Mouse (Mus musculus) G1E (cell line): ENCODE data around the gene 1700010B08Rik. TPM values are rescaled to one million over a fixed set of nuclear protein-coding genes. Genes with fewer than 3 reads are reported as not detected.
"Not testable (repeated sequence)": the region's sequence is repeated elsewhere in the genome, so short reads cannot be mapped to it uniquely, and the experiment has no call there.

ENCODE experiments used
- ATAC-seq: 2 replicates; pipeline ENCODE4 v1.8.0; 2016; ENCODE audit warnings: mild to moderate bottlenecking; ENCODE audit not compliant: insufficient number of reproducible peaks, poor library complexity, low FRiP score, severe bottlenecking; ENCODE audit errors: extremely low read depth
- DNase-seq: peaks from one replicate; pipeline ENCODE4 v3.0.0; 2012; ENCODE audit warnings: low spot score
- H3K27me3 ChIP-seq: 2 replicates; pipeline ENCODE4 v1.6.1; 2012; ENCODE audit warnings: mild to moderate bottlenecking, low read length, inconsistent platforms; ENCODE audit not compliant: insufficient read depth
- H3K36me3 ChIP-seq: replicated peaks from 2 replicates; pipeline ENCODE3; 2012; ENCODE audit warnings: mild to moderate bottlenecking, inconsistent platforms
- H3K4me1 ChIP-seq: 2 replicates; pipeline ENCODE4 v1.6.1; 2012; ENCODE audit warnings: low read depth, low read length, inconsistent platforms, mixed read lengths; ENCODE audit not compliant: insufficient read depth
- H3K4me3 ChIP-seq: 2 replicates; pipeline ENCODE4 v1.5.1; 2012; ENCODE audit warnings: low read depth, mild to moderate bottlenecking, inconsistent platforms, low read length, moderate library complexity, mixed read lengths
- H3K9me3 ChIP-seq: replicated peaks from 2 replicates; pipeline ENCODE4 v1.6.1; 2012; ENCODE audit warnings: inconsistent platforms
- CTCF ChIP-seq: IDR thresholded peaks from 2 replicates; pipeline ENCODE4 v1.5.1; 2012; ENCODE audit warnings: low read depth, low read length, inconsistent platforms, mixed read lengths
- GATA1 ChIP-seq: IDR thresholded peaks from 2 replicates; pipeline ENCODE4 v1.6.1; 2012; ENCODE audit warnings: borderline replicate concordance, low read length, inconsistent platforms, mixed read lengths
- GATA2 ChIP-seq: IDR thresholded peaks from 2 replicates; pipeline ENCODE4 v1.6.1; 2012; ENCODE audit warnings: low read depth, low read length, inconsistent platforms, borderline replicate concordance
- POLR2AphosphoS5 ChIP-seq: IDR thresholded peaks from 2 replicates; pipeline ENCODE4 v1.6.1; 2012; ENCODE audit warnings: low read depth, low read length, inconsistent platforms; ENCODE audit not compliant: insufficient replicate concordance
- TAL1 ChIP-seq: conservative IDR thresholded peaks from 2 replicates; pipeline ENCODE4 v1.6.1; 2012; ENCODE audit warnings: low read depth, low read length, inconsistent platforms, mixed read lengths
- polyA plus RNA-seq: library from polyadenylated mRNA; stranded (reverse); fragments of >175 nt; gene quantifications from 2 replicates; pipeline ENCODE4 v1.2.3, GENCODE M21; 2012
- total RNA-seq, 2 experiments: library from RNA; stranded (forward) in 1 of 2; stranded (reverse) in 1 of 2; fragments of 200-1000 nt in 1 of 2; fragments of >200 nt in 1 of 2; fragmentation: Nextera tagmentation in 1 of 2; gene quantifications; 2 replicates each; pipeline ENCODE4 v1.2.3; 2014 to 2017

1700010B08Rik gene
- total RNA-seq (2014; fragmentation: Nextera tagmentation) (not detected in 2 replicates), total RNA-seq (2017) (not detected in 2 replicates), polyA plus RNA-seq (not detected in 2 replicates)

DNA sequence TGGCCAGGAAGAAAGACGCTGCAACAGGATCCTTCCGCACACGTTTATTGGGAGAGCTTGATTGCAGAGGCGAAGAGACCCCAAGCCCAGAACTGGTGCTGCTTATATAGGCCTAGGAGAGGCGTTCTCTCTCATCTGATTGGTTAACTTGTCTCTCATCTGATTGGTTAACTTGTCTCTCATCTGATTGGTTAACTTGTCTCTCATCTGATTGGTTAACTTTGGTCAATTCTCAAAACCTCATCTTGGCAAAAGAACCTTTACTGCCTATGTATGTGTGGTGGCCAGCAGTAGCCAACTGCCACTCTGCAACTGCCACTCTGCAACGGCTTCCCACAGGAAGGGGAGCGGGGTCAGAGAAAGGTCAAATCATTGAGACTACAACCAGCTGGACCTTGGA, at the start of gene 1700010B08Rik:
Gene 1700010B08Rik (plus strand): TSS at position 301 of the 400 bp plus-strand sequence.
- ATAC-seq, H3K27me3 ChIP-seq, DNase-seq, H3K9me3 ChIP-seq, H3K4me3 ChIP-seq, H3K4me1 ChIP-seq, H3K36me3 ChIP-seq: not testable (repeated sequence)

DNA sequence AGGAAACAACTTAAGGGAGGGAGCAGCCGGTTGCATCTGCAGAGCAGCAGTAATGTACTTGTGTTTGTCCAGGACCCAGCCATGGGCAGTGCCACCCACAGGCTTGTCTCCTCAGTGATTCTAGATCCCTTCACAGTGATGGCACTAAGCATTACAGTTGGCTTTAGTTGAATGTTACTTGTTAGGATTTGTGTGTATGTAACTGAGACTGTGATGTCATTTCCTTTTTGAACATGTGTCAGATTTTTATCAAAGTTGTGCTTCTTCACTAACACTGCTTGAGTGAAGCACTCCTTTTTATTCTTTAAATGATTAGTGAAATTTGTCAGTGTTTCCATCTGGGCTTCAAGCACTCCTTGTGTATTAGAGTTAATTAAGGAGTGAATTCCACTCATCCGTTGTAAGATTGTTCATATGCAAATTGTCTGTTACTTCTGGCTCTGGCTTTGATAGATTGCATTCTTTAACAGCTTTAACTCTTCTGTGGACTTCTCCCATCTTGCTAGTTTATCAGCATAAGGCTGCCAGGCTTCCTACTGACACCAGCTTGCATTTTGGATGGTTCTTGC, 46.8 kb upstream of the 1700010B08Rik start:
- ATAC-seq = no peak; the same call in 1 of the 2 replicates
- Histone ChIP-seq H3K9me3 (no peaks in the 10 kb centered on the region), H3K4me3 (no peak overlapping the region), H3K4me1 (peaks cover 6% of the 10 kb centered on the region), H3K27me3 (no peaks in the 10 kb centered on the region), H3K36me3 (peaks cover 91% of the 10 kb centered on the region)
- TF ChIP-seq GATA2 = no peak
- no peak for TF ChIP-seq POLR2AphosphoS5
- no peak for TF ChIP-seq CTCF
- no peak for TF ChIP-seq TAL1
- no peak for DNase-seq

DNA sequence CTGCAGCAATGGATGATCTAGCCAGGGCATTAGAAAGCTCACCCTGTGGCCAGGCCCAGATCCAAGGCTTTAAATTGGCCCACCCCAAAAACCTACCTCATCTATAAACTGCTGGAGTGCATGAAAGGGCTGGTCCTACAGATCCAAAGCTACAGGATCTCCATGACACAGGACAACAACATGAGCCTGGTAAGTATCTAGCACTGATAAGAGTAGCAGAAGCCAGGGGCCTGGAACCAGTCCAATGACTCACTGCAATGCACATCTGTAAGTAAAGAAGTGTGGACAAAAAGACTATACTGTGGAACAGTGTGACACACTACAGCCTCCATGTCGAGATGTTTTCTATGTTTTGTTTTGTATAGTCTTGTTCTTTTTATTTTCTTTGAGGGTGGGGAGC, 45.7 kb upstream of the 1700010B08Rik start:
- ATAC-seq (no peak), DNase-seq (no peak)
- TF ChIP-seq TAL1 (no peak), GATA2 (no peak), GATA1 (no peak), POLR2AphosphoS5 (no peak), CTCF (no peak)
- H3K4me1 ChIP-seq = peaks cover 6% of the 10 kb centered on the region
- no peaks in the 10 kb centered on the region for H3K27me3 ChIP-seq
- no peak overlapping the region for H3K4me3 ChIP-seq
- H3K36me3 ChIP-seq = peaks cover 90% of the 10 kb centered on the region
- no peaks in the 10 kb centered on the region for H3K9me3 ChIP-seq

DNA sequence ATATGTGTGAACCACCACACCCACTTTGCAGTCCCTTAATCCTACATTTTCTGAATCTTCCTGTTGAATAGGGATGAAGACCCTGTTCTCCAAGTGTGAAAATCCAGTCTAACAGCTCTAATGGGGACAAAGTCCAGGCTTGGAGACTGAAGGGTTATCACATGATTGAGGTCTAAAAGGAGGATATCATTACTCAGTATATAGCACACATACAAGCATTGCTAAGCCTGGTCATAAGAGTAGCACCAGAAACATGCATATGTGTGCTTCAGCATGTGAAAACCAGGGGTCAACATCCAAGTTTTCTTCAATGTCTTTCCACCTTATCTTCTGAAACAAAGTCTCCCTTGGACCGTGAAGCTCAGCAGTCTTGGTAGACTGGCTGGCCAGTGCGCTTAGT, 40.6 kb upstream of the 1700010B08Rik start:
- DNase-seq (no peak), ATAC-seq (no peak)
- H3K4me3 ChIP-seq = no peak overlapping the region
- H3K27me3 ChIP-seq = no peaks in the 10 kb centered on the region
- no peak for TF ChIP-seq GATA2
- TF ChIP-seq TAL1 = no peak
- no peak for TF ChIP-seq CTCF
- no peak for TF ChIP-seq POLR2AphosphoS5
- no peak for TF ChIP-seq GATA1
- no peaks in the 10 kb centered on the region for H3K9me3 ChIP-seq
- peaks cover 5% of the 10 kb centered on the region for H3K4me1 ChIP-seq
- H3K36me3 ChIP-seq = peaks cover 78% of the 10 kb centered on the region

DNA sequence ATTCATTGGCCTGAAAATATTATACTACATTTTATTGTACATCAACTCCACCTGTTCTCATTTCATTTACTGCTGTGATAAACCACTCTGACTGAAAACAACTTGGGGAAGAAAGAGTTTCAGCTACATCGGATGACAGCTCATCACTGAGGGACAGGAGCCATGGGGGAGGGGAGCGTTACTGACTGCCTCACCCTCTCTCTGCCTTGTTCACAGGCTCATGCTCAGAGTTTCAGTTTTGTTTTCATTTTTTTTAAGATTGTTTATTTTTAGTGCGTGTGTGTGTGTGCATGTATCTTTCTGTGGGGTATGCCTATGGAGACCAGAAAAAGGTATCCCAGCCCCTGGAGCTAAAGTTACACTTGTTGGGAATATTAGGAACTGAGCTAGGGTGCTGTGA, 40.0 kb upstream of the 1700010B08Rik start:
- ATAC-seq = no peak
- no peak overlapping the region for H3K4me3 ChIP-seq
- no peaks in the 10 kb centered on the region for H3K9me3 ChIP-seq

DNA sequence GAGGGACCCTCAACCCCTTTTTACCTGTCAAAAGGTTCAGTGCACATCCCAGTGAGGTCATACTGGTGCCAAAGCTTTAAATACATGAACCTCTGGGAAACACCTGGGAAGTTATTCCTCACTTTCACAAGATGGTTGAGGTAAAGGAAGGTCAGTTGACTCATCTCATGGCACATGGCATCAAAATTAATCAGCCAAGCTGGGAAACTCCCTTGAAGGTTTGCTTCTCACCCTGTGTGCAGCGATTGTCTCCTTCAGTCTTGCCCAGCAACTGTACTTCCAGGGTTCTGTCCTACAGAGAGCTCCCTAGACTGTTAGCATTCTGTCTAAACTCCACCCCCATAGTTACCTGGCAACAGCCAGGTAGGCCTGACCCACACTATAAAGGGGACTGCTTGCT, 39.1 kb upstream of the 1700010B08Rik start:
- no peaks in the 10 kb centered on the region for H3K9me3 ChIP-seq
- ATAC-seq (no peak), DNase-seq (no peak)
- peaks cover 5% of the 10 kb centered on the region for H3K4me1 ChIP-seq
- H3K36me3 ChIP-seq = peaks cover 74% of the 10 kb centered on the region
- H3K4me3 ChIP-seq = no peak overlapping the region
- H3K27me3 ChIP-seq = no peaks in the 10 kb centered on the region
- TF ChIP-seq CTCF (no peak), TAL1 (no peak), POLR2AphosphoS5 (no peak), GATA2 (no peak), GATA1 (no peak)

More for the DNA sequence above, 40.0 kb upstream of the 1700010B08Rik start:
- TF ChIP-seq CTCF = no peak
- no peak for DNase-seq
- Histone ChIP-seq H3K27me3 (no peaks in the 10 kb centered on the region), H3K4me1 (peaks cover 5% of the 10 kb centered on the region), H3K36me3 (peaks cover 77% of the 10 kb centered on the region)

DNA sequence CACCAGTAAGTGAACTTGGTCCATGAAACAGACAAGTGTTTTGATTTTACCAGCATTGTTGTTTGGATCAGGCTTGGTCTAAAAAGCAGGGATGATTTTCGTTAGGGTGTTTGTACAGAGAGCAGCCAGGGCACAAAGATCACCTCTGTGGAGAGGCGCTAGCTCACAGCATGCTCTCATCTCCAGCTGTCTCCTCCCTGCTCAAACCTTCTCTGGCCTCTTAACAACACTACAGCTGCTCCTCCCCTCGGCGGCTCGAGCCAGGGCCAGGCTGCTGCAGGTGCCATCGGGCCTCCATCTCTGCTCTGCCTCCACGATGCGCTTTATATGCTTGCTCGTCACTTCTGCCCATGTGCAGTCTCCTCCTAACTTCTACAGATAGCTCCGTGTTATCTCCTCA, 36.4 kb upstream of the 1700010B08Rik start:
- H3K4me1 ChIP-seq = peaks cover 9% of the 10 kb centered on the region
- ATAC-seq (no peak), DNase-seq (no peak)

More for the DNA sequence above, 36.4 kb upstream of the 1700010B08Rik start:
- TF ChIP-seq TAL1 (no peak), POLR2AphosphoS5 (no peak), GATA1 (no peak), CTCF (no peak), GATA2 (no peak)
- Histone ChIP-seq H3K36me3 (peaks cover 80% of the 10 kb centered on the region), H3K4me3 (no peak overlapping the region), H3K27me3 (no peaks in the 10 kb centered on the region), H3K9me3 (no peaks in the 10 kb centered on the region)
